Mouse (Mus musculus) spleen, postnatal 14 days (tissue): ENCODE data around the gene Urod.

ENCODE experiments used
- DNase-seq, 2 experiments: peaks; one replicate each; pipeline ENCODE4 v3.0.0; 2021 to 2022; ENCODE audit warnings: low spot score in 2 of 2

Gene Urod

DNA sequence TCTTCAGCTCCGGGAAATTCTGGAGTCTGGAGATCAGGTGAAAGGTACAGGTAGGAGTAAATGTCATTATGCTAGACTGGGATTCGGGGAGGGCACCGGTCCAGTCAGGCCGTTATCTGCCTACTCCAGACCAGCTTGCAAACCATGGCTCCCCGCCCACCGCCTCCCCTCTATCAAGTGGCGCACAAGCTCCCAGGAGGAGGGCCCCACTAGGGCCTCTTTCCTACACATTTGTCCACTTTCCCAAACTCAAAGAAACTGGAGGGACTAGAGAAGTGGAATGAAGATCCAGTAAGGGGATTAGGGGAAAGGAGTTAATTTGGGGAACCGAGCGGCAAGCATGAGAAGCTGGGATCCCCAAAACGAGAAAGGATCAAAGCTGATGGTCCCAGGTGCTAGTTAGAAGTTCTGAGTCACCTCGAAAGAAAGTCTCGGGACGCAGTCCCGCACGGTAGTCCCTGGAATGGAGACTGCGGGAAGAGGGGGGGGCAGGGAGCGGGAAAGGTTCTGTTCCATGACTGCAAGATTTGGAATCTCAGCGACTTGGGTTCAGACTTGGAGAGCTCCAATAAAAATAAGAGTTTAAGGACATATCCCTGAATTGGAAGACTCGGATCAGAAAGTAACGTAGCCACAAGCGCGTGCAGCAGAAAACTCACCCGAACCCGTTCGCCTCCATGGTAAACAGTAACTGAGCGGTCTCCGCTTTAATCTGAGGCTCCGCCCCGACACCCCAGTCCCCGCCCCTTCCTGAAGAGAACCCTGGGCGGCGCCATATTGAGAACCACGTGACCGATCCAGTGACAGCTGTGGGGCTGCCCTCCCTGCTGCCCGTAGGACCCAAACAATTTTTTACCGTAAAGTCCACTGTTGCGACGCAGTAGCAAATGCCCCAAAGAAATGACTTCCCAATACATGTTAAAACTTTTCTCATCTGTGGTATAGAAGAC lies at the start of gene Urod:
Gene Urod (minus strand): TSS at position 742 of the 950 bp plus-strand sequence.
- peak; percentile 94 to 95 for DNase-seq

DNA sequence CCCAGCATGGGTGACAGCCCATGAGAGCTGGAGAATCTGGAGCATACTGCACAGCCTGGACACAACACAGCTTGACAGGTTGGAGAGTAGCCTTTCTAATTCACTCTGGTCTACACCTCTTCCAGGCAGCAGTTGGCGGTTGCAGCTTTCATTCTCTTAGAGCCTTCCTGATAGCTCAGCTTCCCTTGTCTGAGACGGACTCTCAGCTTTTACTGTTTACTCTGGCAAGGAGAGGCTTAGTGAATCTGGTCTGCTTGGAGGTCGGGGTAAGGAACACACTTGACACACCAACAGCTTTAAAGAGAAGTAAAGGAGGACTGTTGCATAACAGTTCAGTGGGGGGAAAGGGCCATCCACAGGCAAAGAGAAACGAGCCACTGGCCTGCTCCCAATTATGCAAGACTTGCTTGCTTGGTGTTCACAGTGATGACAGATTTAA lies 47.1 kb upstream of the Urod start:
- DNase-seq = no peak

DNA sequence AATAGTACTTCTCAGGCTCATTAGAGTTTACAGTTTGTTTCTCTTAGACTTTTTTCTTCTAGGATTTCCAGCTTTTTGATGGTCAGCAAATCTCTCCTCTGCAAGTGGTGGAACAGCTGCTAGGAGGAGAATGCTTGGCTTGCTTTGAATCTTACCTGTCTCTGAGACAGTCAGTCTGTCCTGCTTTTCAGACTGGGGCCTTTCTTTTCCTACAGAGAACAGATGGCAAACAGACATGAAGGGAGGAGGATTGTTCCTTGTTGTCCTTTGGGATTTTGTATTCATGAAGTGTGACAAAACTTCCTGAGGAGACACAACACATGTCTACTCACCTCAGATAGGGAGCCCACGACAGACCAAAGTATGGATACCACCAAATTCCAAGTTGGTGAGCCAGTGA lies 46.6 kb upstream of the Urod start:
- DNase-seq = no peak

DNA sequence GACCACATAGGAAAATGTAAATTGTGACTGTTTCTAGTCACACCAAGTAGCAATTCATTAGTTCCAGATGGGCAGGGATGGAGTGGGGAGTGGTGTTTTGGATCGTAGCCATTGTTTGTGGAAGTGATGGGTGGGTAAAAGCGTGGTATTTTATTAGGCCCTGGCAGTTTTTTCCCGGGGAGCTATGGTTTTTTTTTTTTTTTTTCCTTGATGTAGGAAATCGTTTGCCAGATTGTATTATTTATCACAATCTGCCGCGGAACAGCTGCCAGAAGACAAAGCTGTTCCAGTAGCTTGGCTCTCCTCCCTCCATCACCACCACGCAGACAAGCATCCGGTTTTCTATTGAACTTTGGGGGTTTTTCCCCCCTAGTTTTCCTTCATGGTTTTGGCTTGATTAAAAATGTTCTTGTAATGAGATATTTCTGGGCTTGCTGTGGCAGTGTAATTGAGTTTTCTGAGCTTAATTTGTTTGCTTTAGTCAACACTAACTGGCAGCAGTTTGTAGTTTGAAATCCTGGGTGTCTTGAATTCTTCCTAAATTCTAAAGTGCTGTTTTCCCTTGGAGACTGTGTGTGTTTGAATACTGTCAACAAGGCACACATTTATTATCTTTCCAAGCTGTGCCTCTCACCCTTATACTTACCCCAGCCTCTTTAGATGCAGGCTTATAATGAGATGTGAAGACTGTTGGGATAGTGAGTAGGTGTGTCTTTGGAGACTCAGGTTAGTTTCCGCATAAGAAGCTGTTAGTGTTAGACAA lies 45.9 kb upstream of the Urod start:
- no peak for DNase-seq

DNA sequence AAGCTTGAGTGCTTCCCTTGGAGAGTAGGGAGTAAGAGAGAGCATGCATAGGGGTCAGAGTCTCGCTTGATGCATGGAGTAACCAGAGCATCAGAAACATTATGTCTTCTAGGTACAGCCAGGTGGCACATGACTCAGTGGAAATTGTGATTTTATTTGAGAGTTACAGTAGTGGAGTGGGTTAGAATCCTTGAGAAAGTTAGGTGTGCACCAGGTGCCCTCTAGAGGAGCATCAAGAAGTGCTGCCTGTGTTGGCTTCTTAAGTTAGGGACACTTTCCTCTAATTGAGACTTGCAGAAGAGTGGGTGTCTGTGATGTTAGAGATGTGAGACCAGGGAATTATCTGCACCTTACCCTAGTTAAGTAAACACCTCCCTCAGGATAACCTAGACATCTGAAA lies 36.9 kb upstream of the Urod start:
- DNase-seq = no peak

DNA sequence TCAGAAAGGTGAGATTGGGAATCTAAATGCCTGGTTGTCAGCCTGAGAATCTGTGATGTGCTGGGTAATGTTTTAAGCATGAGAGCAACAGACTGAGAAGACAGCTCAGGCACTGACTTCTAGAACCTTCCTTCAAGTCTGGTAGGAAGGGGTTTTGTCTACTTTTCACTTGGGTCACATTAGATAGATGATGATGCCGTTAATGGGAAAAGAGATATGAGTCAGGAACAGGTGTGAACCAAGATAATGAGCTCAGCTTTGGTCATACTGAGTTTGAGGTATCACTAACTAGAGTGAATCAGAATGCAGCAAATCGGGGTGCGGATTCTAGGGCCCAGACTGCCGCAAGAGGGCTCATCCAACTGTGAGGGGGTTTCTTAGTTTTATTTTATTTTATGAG lies 29.3 kb upstream of the Urod start:
- no peak for DNase-seq

DNA sequence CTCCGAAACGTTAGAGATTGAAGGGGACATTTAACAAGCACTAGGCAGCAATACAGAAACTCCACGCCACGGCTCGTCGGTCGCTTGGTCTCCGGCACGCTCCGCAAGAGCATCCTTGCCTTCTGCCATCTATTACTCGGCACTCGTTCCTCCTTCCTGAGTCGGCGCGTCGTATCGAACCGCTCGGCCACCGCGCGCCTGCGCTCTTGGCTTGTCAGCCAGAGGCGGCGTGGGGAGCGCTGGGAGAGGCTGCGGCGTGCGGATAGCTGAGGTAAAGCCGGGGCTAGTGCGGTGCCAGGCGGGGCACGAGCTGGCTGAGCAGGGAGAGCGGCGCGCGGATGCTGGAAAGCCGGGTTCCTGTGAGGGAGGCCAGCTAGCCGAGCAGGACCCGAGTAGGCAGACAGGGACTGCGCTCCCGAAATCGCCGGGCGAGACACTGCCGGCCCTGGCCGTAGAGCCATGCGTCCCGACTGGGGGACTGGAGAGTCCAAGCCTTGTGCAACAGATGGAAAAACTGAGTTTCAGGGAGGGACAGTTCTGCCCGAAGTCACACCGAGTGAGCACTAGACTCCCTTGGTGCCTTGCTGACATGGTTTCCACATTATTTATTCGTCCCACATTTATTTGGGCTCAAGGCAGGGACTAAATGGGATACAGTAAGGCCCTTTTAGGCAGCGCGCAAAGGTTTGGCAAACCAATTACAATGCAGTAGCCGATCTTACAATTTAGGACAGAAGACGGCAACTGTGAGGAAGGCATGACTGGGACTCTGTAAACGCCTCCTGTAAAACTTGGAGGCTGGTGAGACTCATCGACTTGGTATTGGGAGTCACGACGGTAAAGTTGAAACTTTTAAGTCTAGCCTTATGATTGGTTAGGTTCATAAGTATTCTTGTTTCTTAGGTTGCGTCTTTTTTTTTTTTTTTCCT lies 25.3 kb upstream of the Urod start, which contains the start of gene Eif2b3:
Gene Eif2b3 (plus strand): TSS at position 197 of the 929 bp plus-strand sequence.
- DNase-seq = peak; percentile 80 to 85

DNA sequence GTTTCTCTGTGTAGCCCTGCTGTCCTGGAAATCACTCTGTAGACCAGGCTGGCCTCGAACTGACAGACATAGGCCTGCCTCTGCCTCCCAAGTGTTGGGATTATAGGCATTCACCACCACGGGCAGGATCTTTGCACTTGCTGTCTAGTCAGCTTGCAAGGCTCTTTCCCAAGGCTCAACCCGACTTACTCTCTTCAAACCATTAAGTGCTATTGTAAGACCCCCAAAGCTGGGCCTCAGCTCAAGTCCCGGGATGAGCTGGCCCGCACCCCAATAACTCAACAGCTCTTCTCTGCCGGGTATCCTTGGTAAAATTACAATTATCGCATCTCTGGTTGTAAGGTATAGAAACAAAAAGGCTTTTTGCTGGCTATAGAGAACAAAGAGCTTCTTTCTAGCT lies 24.1 kb upstream of the Urod start:
- DNase-seq = no peak

DNA sequence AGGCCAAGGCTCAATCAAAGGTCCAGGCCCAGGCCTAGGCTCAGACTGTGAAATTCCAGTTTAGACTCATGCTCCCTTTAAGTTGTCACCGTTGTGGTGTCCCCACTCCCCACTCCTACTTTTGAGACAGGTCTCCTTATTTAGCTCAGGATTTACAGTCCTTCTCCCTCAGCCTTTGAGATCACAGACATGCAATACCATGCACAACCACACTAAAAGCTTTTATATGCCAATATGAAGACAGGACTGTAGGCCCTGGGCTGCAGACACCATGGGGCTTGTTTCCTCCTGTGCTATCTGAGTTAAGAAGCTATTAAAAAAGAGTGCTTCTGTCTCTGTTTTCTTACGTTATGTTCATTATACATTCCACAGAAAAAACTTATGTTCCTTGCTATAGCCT lies 23.5 kb upstream of the Urod start:
- no peak for DNase-seq

DNA sequence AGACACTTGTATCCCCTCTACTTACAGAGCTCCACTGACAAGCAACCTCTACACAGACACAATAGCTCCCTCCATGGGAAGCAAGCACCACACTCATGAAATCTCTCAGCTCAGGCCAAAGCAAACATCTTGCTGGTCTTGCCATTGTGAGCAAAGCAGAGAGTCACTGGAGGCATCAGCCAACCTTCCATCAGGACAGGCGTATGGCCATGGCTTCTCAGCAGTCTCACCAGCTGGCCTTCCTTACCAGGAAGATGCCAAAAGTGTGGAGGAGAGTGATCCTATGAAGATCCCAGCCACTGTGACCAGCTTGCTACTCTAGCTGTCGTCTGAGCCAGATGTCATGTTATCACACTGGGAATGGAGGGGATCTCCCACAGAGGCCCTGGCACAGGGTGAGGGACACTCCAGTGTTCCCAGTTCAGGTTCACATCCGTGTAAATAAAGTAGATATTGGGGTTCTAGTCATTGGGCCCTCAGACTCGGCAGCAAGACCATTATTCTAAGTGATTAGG lies 20.7 kb upstream of the Urod start:
- no peak for DNase-seq

DNA sequence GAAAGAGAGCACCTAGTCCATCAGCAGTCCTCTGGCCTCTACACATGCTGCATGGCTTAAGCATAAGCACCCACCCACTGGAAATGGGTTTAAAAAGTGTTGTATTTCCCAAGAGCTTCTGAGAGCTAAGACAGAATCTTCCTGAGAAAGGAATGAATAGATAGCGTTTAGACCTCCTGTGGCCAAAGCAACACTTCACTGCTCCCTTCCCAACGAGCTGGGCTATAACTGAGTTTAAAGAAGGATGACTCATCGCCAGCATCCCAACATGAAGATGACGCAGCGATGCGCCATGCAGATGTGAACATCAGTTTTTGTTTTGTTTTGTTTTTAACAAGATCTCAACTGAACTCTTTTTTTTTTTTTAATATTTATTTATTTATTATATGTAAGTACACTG lies 19.4 kb upstream of the Urod start:
- no peak for DNase-seq

DNA sequence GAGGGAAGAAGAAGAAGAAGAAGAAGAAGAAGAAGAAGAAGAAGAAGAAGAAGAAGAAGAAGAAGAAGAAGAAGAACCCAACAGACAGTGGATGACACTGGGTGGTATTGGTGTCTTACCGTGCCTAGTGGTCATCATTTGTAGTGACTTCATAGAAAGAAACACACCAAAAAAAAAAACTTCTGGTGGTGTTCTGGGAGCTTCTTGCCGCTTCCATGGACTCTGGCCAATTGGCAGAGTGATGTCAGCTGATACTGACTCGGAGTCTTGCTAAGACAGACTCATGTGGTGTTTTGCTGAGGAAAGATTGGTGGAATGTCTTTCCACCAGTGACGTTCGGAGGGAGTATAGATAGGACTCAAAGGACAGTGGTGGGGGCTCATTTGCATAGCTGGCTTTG lies 16.0 kb upstream of the Urod start:
- no peak for DNase-seq

DNA sequence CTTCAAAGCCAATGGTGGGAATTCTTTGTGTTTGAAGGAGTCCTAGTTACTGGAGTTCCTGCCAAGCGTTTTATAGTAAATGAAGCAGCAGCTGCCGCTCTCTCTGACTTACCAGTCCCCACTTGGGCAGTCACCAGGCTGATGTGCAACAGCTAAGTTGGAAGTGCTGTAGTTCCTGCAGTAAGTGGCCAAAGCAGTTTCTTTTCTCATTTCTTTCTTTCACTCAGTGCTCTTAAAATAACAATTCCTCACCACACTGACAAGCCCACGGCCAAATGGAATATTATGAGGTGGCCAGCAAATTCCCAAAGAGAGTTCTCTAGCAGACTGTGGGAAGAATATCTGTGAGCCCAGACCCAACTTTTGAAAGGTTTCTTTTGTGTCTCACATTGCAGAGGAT lies 12.8 kb upstream of the Urod start:
- DNase-seq = no peak

DNA sequence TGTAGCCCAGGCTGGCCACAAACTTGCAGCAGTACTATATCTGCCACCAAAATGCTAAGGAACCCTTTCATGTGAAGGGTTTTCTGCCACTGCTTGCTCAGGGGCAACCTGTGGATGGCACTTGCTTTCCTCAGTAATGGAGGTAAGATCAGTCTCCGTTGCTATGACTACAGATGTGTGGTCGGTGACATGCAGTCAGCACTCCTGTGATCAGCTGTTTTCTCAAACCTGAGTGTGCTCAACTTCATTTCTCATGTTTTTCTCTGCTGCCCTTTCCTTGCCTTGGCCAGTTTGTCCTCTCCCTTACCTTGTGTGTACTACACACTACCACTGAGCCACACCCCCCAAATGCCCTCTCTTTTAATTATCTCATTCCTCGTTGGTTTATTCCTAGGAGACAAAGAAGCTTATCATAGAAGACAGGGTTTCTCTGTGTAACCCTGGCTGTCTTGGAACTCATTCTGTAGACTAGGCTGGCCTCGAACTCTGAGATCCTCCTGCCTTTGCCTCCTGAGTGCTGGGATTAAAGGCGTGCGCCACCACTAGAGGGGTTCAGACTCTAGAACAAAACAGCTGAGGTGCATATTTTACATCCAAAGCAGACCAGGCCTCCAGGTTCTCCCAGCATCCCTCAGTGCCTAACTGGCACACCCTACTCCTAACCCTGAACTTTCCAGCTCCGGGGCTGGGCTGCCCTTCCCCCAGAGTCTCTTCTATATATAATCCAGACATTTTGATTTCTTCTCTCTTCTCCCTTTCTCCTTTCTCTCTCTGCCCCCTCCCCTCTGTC lies 11.6 kb upstream of the Urod start:
- no peak for DNase-seq

DNA sequence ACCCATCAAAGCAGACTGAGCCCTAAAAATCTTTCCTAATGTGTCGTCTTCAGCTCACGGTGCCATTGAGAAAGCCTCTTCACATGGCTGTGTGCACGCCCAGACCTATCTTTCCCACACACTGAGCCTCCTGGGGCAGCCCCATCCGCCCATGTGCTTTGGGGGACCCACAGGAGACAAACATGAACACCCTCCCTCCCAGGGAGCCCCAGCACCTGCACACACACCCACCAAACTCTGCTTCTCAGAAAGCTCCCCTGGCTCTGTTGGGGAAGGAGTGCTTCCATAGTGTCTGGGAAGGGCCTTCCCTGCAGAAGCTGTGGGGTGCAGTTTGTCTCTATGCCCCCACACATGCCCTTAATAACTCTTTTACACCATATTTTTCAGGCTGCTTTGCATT lies 10.4 kb upstream of the Urod start:
- DNase-seq = no peak

DNA sequence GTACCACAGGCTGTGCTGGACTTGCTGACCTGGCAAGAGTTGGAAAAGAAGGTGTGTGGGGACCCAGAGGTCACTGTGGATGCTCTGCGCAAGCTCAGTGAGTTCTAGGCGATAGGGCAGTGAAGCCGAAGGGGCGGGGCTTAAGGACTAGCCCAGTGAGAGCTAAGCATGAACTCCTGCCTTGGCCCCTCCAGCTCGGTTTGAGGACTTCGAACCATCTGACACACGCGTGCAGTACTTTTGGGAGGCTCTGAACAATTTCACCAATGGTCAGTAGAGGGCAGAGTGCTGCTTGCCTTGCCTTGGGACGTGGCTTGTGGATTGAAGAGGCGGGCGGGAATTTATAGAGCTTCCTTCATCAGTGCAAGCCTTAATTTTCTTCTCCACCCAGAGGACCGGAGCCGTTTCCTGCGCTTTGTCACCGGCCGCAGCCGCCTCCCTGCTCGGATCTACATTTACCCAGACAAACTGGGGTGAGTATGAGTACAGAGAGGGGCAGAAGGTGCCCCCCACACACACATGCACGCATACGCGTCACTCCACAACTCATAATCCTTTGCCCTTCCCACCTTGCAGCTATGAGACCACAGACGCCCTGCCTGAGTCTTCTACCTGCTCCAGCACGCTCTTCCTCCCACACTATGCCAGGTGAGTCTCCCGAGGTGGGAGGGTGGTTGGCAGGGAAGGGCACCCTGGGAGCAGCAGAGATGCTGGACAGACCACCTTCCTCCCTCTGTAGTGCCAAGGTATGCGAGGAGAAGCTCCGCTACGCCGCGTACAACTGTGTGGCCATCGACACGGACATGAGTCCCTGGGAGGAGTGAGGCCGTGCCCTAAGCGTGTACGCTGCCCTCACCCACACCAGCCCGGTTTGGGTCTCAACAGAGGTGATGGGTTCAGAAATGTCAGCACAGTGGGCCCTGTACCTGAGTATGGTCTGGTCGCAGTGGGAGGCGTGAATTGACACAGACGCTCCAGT lies 8.6 kb upstream of the Urod start:
- DNase-seq = peak in 1 of 2 experiments; percentile 36

DNA sequence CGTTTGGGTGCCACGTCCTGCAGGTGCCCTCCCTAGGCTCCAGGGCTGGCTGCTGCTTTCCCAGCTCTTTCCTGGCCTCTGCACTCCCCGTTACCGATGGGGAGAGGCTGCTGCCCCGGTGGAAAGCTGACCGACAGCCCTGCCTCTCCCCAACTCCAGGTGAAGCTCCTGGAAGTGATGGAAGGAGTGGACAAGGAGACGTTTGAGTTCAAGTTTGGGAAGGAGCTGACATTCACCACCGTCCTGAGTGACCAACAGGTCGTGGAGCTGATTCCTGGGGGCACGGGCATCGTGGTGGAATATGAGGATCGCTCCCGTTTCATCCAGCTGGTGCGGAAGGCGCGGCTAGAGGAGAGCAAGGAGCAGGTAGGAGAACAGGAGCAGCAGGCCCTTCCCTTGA lies 7.7 kb upstream of the Urod start:
- DNase-seq = no peak

DNA sequence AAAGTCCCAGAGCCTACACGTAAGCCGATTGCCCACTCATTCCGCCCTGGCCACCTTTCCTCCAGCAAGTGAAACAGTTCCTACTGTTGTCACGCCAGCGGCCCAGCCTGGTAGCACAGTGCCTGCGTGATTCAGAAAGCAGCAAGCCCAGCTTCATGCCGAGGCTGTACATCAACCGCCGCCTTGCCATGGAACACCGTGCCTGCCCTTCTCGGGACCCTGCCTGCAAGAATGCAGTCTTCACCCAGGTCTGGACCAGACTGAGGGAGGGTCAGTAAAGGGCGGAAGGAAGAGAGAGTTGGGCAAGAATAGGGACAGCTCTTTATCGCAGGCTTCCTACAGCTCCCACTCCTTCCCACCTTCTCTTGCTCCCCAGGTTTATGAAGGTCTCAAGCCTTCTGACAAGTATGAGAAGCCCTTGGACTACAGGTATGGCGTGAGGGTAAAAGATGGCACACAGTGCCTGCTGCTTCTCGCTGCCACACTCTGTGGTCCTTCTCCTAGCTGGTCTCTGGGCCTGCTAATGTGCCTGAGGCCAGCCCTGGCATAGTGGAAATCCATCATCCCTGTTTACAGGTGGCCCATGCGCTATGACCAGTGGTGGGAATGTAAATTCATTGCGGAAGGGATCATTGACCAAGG lies 5.4 kb upstream of the Urod start:
- DNase-seq = no peak

DNA sequence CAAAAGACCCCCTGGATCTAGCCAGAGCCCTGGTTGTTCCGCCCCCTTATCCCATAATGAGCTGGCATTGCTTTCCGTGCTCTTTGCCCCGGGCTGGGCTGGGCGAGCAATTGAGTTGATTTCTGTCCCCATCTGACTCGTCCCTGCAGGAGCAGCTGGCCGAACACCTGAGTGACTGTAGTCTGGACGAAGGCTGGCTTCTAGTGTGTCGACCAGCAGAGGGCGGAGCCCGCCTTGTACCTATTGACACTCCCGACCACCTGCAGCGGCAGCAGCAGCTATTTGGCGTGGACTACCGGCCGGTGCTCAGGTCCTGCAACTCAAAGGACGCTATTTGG lies 1.6 kb upstream of the Urod start:
- DNase-seq = peak in 1 of 2 experiments; percentile 58
